Mouse (Mus musculus) embryonic facial prominence, embryonic 15.5 days (tissue): ENCODE data around the gene Lrrc34. TPM values are rescaled to one million over a fixed set of nuclear protein-coding genes. Genes with fewer than 3 reads are reported as not detected.

ENCODE experiments used
- ATAC-seq: fragments of 200-750 bp; cut with Nextera tagmentation; 2 replicates; pipeline ENCODE4 v1.8.0; 2017; ENCODE audit warnings: low read depth, moderate TSS enrichment; ENCODE audit not compliant: insufficient number of reproducible peaks, low FRiP score, low TSS enrichment
- H3K27ac ChIP-seq: fragments of 300-500 bp; sonication (generic); replicated peaks from 2 replicates; pipeline ENCODE4 v1.5.1; 2015; ENCODE audit warnings: mild to moderate bottlenecking, inconsistent platforms
- H3K27me3 ChIP-seq: fragments of 300-500 bp; sonication (generic); 2 replicates; pipeline ENCODE4 v1.6.1; 2015; ENCODE audit warnings: inconsistent platforms
- H3K36me3 ChIP-seq: fragments of 300-500 bp; sonication (generic); 2 replicates; pipeline ENCODE4 v1.6.1; 2015; ENCODE audit warnings: mild to moderate bottlenecking, inconsistent platforms
- H3K4me1 ChIP-seq: fragments of 300-500 bp; sonication (generic); 2 replicates; pipeline ENCODE4 v1.6.1; 2015; ENCODE audit warnings: inconsistent platforms
- H3K4me2 ChIP-seq: fragments of 300-500 bp; sonication (generic); replicated peaks from 2 replicates; pipeline ENCODE4 v1.6.1; 2015; ENCODE audit warnings: mild to moderate bottlenecking, inconsistent platforms
- H3K4me3 ChIP-seq: fragments of 300-500 bp; sonication (generic); replicated peaks from 2 replicates; pipeline ENCODE4 v1.5.1; 2015; ENCODE audit warnings: mild to moderate bottlenecking, inconsistent platforms
- H3K9ac ChIP-seq: fragments of 300-500 bp; sonication (generic); 2 replicates; pipeline ENCODE4 v1.6.1; 2015; ENCODE audit warnings: inconsistent platforms
- H3K9me3 ChIP-seq: fragments of 300-500 bp; sonication (generic); replicated peaks from 2 replicates; pipeline ENCODE4 v1.6.1; 2016; ENCODE audit warnings: inconsistent platforms
- WGBS: fragments of 180-500 bp; shearing (Covaris S2); methylation state at CpG from one replicate; pipeline ENCODE4 v1.1.7; 2015; 5-methylcytosine and 5-hydroxymethylcytosine counted together
- polyA plus RNA-seq: library from polyadenylated mRNA; unstranded; fragments of >200 nt; fragmentation: Nextera tagmentation; extraction: Ambion mirVana; gene quantifications from 2 replicates; pipeline ENCODE4 v1.2.1, GENCODE M21; 2015

Lrrc34 gene
- polyA plus RNA-seq, 1 experiment from 2014 or later: 10.3 TPM

DNA sequence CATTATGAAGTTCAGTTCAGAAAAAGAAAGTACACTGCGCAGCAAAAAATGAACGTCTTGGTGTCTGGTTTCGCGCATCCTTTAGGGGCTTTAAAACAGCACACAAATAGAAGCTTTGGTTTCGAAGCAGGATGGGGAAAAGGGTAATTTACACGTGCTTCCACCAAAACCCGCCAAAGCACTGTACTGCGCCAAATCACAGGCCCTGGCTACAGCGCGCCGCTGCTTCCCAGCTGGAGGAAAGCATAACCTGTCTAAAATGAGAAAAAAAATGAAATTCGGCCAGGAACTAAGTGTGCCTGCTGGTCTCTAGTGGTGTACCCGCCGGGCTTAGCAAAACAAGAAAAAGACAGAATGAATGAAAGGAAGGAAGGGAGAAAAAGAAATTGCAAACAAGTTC, 47.0 kb downstream of the Lrrc34 start:
- Histone ChIP-seq H3K9ac (peak overlapping the region; percentile 23; the same call in 1 of the 2 replicates), H3K27me3 (peaks cover 7% of the 10 kb centered on the region; the same call in 1 of the 2 replicates), H3K4me1 (peaks cover 10% of the 10 kb centered on the region), H3K36me3 (peaks cover 6% of the 10 kb centered on the region; the same call in 1 of the 2 replicates), H3K9me3 (no peaks in the 10 kb centered on the region), H3K4me3 (peak overlapping the region; percentile 68), H3K27ac (peak overlapping the region; percentile 75), H3K4me2 (peak overlapping the region; percentile 62)
- no peak for ATAC-seq
- WGBS: under 1% methylated on average over 14 of the region's 14 CpGs

DNA sequence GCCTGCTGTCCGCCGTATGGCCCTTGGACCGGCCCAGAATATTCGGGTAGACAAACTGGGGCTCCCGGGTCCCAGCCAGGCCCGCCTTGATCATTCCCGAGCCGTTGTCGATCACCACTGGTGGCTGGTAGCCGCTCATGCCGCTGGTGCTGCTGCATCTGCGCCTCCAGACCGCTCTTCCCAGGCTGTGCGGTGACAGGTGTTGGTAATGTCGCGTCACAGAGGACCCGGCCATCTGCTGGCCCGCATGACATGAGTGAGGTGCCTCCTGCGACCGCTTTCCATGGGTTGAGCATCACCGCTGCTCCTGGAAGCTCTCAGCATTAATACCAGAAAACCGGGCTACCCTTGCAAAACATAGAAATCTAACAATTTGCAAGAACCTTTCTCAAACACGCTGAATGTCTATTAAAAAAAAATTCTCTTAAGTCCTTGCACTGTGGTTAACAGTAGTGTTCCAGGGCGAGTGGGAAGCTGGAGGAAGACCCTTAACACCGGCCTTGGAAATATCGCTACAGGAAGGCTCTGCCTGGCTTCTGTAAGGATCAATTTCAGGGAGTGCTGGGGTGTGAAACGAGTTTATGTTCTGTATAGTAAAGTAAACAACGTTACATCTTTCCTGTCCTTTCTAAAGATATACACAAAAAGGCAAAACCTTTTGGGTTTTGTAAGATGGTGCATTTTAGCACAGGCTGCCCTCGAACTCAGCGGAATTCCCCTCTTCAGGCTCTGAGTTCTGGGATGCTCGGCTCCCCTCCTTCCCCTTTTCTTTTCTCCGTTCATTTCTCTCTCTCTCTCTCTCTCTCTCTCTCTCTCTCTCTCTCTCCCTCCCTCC, 47.7 kb downstream of the Lrrc34 start, which contains the start of gene Actrt3:
Actrt3 (minus strand) TSS at position 229 of the 835 bp plus-strand sequence.
- Histone ChIP-seq H3K4me2 (peak within 1 kb of the TSS; percentile 62), H3K27ac (peak within 1 kb of the TSS; percentile 75), H3K9ac (peak within 1 kb of the TSS; percentile 23), H3K4me1 (peaks cover 10% of the 10 kb centered on the region), H3K27me3 (peaks cover 7% of the 10 kb centered on the region; the same call in 1 of the 2 replicates), H3K36me3 (0 out of 2 replicates have a peak, but pooled peaks cover 4% of the 10 kb centered on the region), H3K9me3 (no peaks in the 10 kb centered on the region), H3K4me3 (peak within 1 kb of the TSS; percentile 68)
- no peak for ATAC-seq
- 1% methylated on average over 32 of the region's 32 CpGs for WGBS

DNA sequence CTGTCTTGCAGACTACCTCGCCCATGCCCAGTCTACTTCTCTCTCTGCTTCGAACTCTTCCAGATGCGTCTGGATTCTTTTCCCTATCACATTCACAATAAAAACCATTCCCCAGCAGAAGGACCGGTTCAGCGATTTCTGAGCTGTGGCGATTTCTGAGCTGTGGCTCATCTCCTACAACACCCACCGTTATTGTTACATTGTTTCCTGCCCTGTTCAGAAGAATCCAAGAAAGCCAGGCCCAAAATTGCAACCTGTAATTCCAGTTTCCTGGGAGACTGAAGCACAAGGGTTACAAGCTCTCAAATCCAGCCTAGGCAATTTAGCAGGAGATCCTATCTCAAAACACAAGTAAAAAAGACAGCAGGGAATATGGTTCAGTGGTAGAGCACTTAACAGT, 50.4 kb downstream of the Lrrc34 start:
- Histone ChIP-seq H3K36me3 (no peaks in the 10 kb centered on the region), H3K9ac (no peak overlapping the region), H3K9me3 (no peaks in the 10 kb centered on the region), H3K4me3 (no peak overlapping the region), H3K4me1 (peaks cover 4% of the 10 kb centered on the region; the same call in 1 of the 2 replicates), H3K27ac (no peak overlapping the region), H3K27me3 (peaks cover 7% of the 10 kb centered on the region; the same call in 1 of the 2 replicates), H3K4me2 (no peak overlapping the region)
- no peak for ATAC-seq
- WGBS: 71% methylated on average over 7 of the region's 7 CpGs

DNA sequence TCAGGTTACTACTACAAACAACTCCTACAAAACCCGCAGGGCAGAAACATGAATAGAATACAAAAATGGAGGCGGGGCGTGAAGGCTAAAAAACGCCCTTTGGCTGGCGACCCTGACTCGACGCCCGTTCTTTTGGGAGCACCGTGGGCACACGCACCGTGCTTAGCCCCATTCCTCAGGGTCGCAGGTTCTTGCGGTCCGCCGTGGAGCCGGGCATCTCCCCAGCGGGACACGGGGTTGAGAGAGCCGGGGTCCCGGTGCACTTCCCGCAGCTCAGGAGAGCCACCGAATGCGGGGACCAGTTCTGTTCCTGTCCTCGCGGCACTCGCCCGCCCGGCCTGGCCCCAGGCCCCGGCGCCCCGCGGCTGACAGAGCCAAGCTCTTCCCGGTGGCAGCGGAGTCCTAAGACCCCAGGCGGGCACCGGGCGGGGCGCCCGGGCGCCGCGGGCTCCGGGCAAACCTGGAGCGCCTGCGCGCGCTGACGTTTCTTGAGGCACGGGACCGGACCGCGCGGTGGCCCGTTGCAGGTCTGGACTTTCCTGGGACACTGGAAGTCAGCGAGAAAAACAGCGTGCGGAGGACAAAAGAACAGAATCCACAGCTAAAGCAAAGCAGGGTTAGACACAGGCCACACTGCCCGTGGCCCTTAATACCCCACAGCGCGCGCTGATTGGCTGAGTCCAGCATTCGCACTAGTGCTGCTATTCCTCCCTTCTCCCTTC, 52.4 kb downstream of the Lrrc34 start:
- Histone ChIP-seq H3K4me1 (peaks cover 4% of the 10 kb centered on the region; the same call in 1 of the 2 replicates), H3K36me3 (no peaks in the 10 kb centered on the region), H3K27ac (0 out of 2 replicates have a peak overlapping the region, but pooled peaks have one; percentile 28), H3K9ac (peak overlapping the region; percentile 69), H3K4me2 (peak overlapping the region; percentile 87), H3K9me3 (no peaks in the 10 kb centered on the region), H3K4me3 (peak overlapping the region; percentile 79), H3K27me3 (peaks cover 7% of the 10 kb centered on the region; the same call in 1 of the 2 replicates)
- ATAC-seq: peak; percentile 55; the same call in 1 of the 2 replicates
- under 1% methylated on average over 60 of the region's 62 CpGs for WGBS

DNA sequence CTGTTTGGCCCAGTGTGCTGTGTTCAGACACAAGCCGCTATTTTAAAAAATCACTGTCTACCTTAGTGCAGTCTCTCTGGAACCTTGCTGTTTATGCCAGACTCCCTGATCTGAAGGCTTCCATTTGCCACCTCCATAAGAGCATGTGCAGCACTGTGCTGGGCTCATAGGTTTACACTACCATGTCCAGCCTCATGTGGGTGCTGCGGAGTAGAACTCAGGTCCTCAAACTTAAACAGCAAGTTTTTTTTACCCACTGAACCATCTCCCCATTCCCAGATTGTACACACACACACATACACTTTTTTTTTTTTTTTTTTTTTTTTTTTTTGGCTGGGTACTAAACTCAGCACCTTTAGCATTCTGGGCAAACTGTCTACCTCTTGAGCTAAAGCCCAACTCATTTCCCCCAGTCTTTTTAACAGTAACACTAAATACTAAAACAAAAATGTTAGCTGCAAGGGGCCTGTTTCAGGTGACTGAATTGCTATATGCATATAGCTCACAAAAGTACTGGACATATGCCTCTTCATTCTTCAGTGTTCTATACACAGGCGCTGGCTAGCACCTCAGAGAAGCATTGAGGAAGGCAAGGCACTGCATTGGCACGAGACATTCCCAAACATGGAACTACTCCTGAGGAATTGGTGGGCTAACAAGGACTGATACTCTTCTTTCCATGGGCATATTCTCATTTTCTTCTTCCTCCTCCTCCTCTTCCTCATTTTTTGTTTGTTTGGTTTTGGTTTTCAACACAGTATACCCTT, 53.8 kb downstream of the Lrrc34 start:
- WGBS: 68% methylated on average over 4 of the region's 4 CpGs
- Histone ChIP-seq H3K27ac (no peak overlapping the region), H3K4me2 (no peak overlapping the region), H3K9ac (no peak overlapping the region), H3K4me1 (no peaks in the 10 kb centered on the region), H3K36me3 (no peaks in the 10 kb centered on the region), H3K4me3 (no peak overlapping the region), H3K27me3 (peaks cover 7% of the 10 kb centered on the region; the same call in 1 of the 2 replicates), H3K9me3 (no peaks in the 10 kb centered on the region)
- ATAC-seq: no peak

DNA sequence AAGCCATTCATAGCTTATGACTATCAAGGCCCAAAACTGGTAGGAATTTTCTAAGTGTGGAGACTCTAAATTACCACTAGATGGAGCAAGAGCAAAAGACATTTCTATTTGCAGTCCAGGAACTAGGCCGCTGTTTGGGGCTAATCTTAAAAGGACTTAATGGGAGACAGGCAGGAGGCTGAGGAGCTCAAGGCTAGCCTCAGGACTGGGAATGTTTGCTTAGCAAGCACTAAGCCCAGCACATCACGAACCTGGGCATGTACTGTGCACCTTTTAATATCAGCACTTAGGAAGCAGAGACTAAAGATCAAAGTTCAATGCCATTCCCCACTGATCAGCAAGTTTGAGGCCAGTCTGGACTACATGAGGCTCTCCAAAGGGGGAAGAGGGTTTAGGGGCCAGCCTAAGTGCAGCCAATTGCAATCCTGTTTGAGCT, 55.2 kb downstream of the Lrrc34 start:
- H3K36me3 ChIP-seq: no peaks in the 10 kb centered on the region
- no peaks in the 10 kb centered on the region for H3K9me3 ChIP-seq
- no peak overlapping the region for H3K4me3 ChIP-seq
- no peaks in the 10 kb centered on the region for H3K27me3 ChIP-seq
- H3K4me1 ChIP-seq: no peaks in the 10 kb centered on the region
- no peak overlapping the region for H3K27ac ChIP-seq
- H3K9ac ChIP-seq: no peak overlapping the region
- no peak for ATAC-seq
- H3K4me2 ChIP-seq: no peak overlapping the region
- 0% methylated on average over 2 of the region's 2 CpGs for WGBS

DNA sequence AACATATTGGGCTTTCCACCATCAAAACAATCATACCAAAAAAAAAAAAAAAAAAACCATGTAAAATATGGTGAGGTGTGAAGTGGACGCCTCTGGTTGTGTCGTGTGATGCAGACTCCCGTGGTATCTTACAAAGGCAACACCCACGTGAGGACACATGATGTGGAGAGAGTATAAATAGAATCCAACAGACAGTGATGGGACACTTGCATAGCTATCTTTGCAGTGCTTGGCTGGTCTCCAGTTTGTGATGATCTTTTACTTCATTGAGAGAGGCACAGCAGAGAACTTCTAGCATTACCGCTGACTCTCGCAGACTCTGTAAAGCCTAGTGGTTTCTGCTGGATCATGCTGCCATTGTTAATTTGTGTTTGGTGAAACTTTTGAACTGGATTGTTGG, 58.8 kb downstream of the Lrrc34 start:
- Histone ChIP-seq H3K9ac (no peak overlapping the region), H3K4me3 (no peak overlapping the region), H3K4me1 (no peaks in the 10 kb centered on the region), H3K36me3 (no peaks in the 10 kb centered on the region), H3K27ac (no peak overlapping the region), H3K9me3 (no peaks in the 10 kb centered on the region), H3K4me2 (no peak overlapping the region), H3K27me3 (no peaks in the 10 kb centered on the region)
- 80% methylated on average over 6 of the region's 6 CpGs for WGBS
- ATAC-seq: no peak

Other genes with a start within 250 kb of the Lrrc34 start
- gene Mecom, start 99.9 kb downstream of the Lrrc34 start, polyA plus RNA-seq: 8.8 and 9.0 TPM in 2 replicates
- not detected in 2 replicates for gene Actrt3, start 47.9 kb downstream of the Lrrc34 start, polyA plus RNA-seq
- gene Mynn, start 45.8 kb downstream of the Lrrc34 start, polyA plus RNA-seq: 27.7 and 29.0 TPM in 2 replicates
- not detected in 2 replicates for gene Lrriq4, start 3.4 kb downstream of the Lrrc34 start, polyA plus RNA-seq
- 0.53 and 1.9 TPM in 2 replicates for gene Lrrc31, start 52.0 kb upstream of the Lrrc34 start, polyA plus RNA-seq
- not detected in 2 replicates for gene Samd7, start 98.4 kb upstream of the Lrrc34 start, polyA plus RNA-seq
- gene Sec62, start 145.0 kb upstream of the Lrrc34 start, polyA plus RNA-seq: 88.8 and 95.2 TPM in 2 replicates
- gene Gpr160, start 208.1 kb upstream of the Lrrc34 start, polyA plus RNA-seq: 10.3 and 12.5 TPM in 2 replicates